Mouse (Mus musculus) retina, embryonic 14.5 days (tissue): Measurements from ENCODE around the gene Susd2.

Source experiments
- DNase-seq: peaks from one replicate; pipeline ENCODE4 v3.0.0-alpha.2; 2015; ENCODE audit warnings: low spot score

Susd2 gene

DNA sequence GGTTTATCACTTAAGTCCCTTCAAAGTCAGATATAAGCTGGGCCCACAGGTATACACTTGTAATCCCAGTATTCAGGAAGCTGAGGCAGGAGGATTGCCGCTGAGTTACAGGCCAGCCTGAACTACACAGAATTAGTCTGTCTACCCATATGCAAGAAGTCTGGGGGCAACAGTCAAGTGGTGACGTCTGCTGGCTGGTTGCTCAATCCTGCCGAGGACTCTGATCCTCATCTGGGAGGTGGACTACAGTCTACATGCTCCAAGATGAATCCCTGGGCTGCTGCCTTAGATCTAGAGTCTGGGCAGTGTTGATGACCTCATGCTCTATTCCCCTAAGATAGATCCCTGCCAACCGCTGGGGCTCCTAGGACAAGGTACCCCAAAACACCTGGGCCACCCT is 10.2 kb upstream of the Susd2 start:
- no peak for DNase-seq

DNA sequence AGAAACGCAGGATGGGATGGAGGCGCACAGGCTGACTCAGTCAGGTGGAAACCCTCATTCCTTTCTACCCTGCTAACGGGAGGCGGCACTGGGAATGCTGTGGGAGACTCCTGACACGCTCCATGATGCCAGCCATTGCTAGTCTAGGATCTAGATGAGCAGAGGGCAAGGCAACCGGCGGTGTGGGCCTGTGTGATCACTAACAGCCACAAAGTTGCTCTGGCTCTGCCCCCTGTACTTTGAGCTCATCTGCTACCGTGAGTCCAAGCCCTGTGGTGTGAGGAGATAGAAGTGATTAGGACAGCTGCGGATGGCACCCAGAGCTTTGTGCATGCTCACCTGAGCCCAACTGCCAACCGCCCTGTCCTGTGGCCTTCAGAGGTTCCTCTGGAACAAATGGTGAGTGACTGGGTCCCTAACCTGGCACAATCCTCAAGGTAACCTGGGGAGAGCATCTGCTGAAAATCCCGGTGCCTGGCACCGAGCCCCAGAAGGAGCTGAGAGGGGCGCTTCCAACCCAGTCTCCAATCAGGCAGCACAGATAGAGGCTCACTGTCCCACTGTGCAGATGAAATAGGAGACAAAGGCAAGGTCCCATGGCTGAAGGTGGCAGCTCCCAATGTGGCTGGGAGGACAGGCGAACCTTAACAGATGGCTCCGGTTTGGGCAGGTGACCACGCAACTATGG is 7.7 kb upstream of the Susd2 start:
- no peak for DNase-seq

DNA sequence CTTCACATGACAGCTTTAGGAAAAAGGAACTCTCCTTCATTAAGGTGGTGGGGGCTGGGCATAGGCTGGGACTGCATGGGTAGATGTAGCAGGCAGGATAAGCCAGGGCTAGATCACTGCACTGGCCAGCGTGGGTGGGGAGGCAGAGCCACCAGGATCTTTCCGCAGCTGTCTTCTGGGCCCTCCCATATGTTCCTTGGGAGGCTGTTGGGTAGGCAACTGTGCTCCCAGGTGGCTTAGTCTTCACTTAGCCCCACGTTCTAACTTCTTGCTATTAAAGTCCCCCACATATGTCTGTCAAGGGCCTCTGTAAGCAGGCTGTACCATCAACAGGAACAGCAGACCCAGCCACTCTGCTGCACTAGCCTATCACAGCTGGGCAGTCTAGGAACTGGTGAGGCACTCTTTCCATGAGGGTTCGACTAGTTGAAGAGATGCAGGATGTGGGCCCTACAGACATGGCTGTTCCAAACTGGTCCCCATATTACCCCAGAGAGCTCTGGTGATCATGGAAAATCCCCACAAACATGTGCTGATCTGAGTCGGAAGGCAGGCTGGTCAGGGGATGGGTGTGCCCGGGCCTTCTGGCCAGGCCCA is 6.6 kb upstream of the Susd2 start:
- no peak for DNase-seq

DNA sequence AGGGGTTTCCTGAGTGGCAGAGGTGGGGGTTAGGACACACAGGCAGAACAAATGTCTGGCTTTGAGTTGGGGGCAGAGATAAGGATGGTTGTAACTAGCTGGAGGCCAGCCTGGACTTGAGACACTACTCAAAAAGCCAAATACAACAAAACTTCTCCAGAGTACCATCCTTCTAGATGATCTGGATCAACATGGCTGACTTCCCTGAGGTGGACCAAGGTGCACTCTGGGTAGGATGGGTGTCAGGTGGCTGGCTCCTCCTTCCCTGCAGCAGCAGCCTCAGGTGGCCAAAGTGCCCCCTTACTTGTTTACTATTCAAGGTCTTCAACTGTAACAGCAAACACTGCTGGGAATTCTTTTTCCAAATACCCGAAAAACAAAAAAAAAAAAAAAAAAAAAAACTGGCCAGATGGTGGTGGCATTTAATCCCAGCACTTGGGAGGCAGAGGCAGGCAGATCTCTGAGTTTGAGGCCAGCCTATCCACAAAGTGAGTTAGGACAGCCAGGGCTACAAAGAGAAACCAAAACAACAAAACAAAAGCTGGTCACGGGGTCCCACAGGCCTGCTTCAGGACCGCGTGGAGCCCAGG is 5.7 kb upstream of the Susd2 start:
- DNase-seq = no peak

DNA sequence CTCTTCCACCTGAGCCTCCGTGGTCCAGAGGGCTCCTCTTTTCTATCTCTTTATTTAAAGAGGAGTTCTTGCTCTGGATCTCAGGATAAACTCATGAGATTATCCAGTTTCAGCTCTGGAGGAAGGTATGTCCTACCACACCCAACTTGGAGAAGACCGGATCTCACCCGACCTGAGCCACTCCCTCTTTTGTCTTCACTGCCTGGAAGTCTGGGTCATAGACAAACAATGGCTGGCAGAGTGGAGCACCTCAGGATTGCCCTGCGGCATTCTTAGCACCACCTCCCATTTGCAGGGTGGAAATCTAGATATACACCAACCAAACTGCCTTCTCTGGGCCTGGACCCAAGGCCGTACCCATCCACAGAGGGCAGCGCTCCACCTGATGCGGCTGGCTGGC is 5.2 kb upstream of the Susd2 start:
- DNase-seq = no peak

DNA sequence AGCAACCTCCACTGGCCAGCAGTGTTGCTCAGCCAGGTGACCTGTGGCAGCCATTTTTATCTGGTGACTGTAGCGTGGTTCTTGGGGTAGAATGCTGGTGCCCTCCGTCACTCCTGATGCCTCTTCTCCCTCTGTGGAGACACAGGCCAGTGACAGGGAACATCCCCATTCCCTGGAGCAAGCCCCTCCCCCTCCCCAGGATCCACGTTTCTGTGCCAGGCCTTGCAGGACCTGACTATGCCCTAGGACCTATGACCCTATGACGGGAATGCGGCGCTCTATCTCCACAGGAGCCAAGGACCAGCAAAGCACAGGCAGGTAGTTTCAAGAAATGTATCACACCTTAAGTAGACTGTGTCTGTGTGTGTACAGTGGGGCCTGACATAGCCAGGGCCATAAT is 4.3 kb upstream of the Susd2 start:
- no peak for DNase-seq

DNA sequence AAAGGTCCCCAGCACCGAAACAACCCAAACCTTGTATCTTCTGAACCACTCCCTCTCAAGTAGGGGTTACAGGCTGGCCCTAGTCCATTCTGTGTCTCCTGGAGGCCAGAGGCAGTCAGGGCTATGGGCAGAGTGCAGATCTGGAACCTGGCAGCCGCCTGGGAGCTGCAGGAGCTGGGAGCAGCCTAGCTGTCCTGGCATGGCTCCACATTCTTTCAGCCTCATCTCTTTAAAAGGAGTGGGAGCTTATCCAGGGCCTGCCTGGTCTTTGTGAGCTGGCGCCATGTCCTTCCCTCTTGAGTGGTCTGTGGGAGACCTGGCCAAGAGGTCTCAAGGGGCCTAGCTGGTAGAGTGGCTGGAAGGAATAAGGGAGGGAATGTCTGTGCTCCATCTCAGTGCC is 3.6 kb upstream of the Susd2 start:
- no peak for DNase-seq

DNA sequence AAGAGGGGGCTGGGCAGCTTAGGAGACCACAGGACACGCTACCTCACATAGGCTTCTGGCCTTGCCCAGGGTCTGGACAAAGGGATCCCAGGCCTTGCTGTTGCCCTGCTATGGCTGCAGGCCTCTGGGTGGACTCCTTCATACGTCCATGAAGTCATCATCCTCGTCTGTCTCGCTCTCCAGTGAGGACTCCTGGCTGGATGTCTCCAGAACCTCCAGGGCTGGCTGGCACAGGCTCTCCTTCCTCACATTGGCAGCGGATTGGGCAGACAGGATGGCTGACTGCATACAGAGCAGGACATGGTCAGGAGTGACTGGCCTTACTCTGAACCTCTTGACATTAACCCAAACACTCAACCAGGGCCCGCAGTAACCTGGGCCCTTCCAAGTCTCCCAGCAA is 2.6 kb upstream of the Susd2 start:
- DNase-seq = no peak

DNA sequence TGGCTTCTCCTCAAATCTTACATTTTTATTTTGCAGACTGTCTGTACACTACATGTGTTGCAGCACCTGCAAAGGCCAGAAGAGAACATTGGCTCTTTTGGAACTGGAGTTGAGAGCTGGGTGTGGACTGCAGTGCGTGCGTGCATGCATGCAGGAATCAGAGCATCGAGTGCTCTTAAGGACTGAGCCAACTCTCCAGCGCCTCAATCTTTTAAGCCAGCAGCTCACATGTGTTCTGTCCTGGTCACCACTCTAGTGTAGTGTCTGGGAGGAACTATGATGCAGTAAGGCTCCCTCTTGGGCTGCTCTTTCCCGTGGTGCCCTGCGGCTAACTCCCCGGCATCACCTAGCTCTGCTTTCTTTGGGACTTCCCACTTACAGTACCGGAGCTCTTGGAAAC is 1.8 kb upstream of the Susd2 start:
- DNase-seq = no peak

DNA sequence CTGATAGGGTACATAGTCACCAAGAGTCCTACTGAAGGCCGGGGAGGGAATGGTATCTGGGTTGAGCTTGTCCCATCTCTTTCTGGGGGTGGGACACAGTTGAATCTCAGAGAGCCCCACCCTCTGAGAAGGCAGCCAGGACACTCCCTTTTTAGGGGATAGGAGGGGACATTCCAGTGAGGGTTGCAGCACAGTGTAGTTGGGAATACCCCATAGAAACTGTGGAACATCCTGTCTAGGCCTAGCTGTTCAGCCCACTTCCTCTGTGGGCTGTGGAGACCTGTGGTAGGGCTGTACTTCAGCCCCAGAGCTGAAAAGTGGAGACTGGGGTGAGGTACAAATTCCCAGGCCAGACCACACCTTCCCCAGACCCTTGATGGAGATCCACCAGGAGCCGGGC is 917 bp downstream of the Susd2 start:
- no peak for DNase-seq

DNA sequence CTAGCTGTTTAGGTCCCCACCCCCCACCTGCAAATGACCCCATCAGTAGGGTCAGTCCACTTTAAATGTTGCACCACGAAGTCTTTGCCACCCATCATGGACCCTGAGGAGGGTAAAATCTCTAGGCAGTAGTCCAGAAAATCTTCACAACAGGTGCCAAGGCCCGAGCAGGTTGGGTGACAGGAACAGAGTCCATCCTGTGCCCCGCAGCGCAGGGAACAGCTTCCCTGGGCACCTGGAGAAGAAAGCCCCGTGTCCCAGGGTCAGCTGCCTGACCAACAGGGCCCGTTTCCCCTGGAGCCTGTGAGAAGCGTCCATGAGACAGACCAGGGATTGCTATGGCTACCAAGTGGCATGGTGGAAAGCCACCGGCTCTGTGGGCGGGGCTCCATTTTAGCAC is 1.4 kb downstream of the Susd2 start:
- DNase-seq = no peak

DNA sequence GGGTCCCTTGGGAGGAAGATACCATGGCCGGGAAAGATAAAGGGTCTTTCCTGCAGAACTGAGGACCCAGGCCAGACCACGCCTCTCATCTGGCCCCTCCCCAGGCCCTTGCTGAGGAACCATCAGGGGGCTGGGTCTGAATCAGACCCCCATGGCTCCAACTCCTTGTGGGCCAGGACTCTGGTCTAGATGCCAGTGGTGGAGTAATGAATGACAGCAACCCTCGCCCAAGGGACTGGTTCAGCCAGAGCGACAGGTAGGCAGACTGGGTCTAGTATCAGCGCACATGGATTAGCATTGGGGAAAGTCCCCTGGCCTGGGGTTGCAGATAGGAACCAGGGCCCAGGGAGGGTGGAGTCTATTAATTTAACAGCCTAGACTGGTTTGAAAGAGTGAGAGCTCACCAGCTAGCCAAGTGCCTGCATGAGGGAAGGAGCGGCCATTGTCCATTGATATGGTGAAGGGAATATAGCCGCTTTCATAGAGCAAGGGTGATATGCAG is 2.0 kb downstream of the Susd2 start:
- DNase-seq = no peak

DNA sequence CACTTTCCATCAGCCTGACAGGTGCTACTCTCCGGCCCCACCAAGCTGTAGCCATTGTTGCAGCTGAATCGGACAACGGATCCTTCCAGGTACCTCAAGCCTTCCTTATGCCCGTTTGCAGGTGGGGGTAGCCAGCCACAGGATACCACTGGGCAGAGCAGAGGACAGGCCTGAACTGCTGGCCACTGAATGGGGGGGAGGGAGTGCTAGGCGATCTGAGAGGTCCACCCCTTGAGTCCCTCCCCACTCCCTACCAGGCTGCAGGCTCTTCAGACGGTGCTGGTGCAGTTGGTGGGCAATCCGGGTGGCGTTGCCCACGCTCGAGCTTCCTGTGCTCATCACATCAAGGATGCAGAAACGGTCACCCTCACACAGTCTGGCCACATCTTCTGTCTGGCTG is 6.1 kb downstream of the Susd2 start:
- DNase-seq = no peak

DNA sequence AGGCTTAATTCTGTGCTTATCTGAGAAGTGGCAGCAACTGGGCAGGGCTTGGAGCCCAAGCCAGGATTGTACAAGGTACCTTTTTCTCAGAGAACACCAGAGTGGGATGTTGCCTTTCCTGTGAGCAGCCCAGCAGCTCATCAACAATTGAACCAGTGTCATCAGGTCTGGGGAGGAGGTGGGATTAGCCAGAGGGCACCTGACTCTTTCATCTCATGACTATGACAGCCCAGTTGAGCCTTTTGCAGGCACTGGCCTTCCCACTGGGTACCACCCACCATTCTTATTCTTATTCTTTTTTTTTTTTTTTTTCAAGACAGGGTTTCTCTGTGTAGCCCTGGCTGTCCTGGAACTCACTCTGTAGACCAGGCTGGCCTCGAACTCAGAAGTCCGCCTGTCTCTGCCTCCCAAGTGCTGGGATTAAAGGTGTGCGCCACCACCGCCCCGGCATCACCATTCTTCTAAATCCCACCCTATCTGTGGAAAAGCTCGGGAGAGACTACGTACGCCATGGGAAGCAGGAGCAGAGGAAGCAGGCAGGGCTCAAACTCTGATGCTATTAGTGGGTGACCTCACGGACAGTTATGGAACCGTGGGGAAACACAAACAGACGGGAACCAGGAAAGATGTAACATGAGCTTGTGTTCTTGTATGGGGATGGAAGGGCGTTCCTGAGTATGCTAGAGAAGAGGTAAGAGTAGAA is 7.6 kb downstream of the Susd2 start:
- no peak for DNase-seq

DNA sequence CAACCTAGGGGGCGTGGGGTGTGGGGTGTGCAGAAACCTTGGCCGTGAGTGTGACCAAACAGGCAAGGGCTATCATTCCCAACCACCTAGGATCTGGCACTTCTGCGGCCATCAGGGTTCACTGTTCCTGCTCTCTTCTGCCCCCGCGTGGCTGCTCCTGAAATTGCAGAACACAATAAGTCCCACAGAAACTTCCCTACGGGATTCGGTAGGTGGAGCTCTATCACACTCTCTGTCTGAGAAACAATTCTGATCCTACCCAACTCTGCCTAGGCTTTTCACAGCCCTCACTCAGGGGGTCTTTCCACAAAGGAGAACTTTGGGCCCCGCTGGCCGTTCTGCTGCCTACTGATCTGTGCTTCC is 8.1 kb downstream of the Susd2 start:
- DNase-seq = peak; percentile 80

DNA sequence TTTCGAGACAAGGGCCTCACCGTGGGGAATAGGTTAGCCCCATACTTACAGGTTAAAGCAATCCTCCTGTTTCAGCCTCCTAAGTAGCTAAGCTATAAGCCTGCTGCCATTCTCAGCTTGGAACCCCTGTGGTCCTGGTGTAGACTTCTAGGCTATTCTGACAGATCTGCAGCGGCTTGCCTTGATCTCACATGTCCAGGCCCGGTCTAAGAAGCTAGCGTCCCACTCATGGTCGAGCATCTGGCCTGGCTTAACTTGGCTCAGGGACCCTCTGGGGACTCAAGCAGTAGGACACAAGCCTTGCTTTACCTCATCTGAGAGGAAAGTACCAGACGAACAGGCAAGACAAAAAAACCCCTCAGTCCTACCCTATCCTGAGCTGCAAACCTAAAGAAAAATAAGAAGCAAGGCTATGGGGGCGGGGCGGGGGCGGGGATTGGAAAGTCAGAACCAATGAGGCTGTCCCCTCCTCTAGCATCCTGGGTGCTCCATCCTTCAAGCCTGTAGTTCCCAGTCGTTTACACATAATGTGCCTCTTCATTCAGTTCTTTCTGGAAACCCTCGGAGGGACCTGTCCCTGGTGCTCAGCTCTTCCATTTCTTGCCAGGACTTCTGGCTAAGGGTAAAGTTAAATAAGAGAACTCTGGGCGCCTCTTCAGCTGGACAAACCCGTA is 8.7 kb downstream of the Susd2 start:
- no peak for DNase-seq

DNA sequence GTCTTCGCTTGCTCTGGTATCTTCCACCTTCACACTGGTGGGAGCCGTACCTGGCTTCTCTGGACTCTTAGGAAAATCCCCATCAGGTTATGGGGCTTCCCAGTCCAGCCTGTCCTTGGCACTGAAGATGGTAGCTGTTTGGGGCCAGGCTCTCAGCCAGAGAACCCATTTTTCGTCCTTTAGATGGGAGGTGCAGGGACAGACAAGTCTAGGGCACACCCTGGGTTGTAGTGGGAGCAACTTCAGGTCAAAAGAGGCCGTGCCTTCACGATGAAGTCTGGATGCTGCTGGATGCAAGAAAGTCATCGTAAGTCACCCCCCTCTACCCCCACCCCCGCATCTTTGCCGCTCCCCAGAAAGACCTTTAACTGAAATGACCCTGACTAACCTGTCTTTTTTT is 9.2 kb downstream of the Susd2 start:
- DNase-seq = no peak

DNA sequence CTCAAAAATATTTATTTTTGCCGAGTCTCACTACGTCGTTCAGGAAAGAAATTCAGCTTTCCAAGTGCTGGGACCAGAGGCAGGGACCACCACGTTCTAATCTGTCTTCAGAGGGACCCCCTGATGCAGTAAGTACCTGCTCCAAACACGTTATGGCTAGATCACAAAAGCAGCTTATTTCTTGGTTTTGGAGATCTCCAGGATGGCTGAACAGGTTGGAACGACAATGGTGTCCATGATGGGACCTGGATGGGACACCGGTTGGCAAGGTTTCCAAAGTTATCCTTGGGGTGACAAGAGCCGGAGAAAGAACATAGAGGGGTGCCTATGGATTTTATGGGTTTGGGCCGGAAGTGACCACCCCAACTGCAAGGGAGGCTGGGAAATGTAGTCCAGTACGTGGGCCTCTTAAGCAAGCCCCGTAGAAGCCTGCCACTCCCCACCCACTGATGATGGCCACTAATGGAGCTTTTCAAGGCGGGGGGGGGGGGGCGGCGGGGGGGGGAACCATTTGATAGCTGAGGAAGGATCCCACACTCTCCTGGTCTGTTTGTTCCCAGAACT is 10.2 kb downstream of the Susd2 start:
- no peak for DNase-seq

DNA sequence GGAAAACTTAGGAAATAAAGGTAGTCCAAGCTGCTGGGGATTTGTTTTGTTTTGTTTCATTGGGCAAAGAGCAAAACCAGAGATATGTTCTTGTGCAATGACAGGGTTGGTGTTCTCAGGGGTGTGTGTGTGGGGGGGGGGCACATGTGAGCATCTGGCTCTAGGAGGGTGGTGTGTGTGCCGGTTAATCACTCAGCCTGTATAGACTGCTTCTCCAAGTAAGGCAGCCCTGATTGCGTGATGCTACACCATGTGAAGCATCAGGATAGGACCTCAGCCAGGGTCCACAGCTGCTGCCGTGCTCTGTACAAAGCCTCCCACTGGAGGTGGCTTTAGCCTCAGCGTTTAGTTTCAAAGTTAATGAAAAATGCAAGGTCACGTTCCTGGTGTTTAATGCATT is 10.8 kb downstream of the Susd2 start:
- no peak for DNase-seq

DNA sequence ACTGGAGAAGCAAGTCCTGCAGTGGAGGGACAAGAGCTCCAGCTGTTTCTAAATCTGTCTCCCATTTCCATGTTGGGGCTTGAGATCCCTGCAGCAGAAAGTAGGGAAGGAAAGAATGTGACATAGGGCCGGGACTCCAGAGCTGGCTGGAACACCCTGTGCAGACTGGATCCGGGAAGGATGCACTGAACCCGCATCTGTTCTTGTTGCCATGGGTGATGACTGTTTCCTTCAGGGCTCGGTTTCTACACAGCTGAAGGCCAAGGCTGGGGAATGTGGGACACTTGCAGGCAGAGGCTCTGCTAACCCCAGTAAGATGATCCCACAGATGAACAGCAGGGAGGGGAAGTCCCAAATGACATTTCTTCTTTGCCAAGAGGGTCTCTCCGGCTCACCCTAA is 11.2 kb downstream of the Susd2 start:
- DNase-seq = peak; percentile 15

DNA sequence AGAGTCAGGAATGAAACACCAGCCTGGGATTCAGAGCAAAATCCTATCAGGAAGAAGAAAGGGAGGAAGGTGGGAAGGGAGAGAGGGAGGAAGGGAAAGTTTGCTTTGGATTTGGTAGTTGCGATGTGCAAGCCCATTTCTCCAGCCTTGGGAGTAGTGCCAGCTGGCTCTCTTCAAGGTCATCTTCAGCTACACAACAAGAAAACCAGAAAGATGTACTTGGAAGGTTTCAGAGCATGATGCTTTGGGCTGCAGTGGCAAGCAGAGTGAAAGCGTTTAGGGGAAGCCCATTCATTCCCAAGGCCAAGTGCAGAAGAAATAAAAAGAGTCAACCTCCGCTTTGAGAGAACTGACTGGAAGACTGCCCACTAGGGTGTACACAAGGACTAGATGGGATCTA is 16.3 kb downstream of the Susd2 start:
- DNase-seq = no peak

DNA sequence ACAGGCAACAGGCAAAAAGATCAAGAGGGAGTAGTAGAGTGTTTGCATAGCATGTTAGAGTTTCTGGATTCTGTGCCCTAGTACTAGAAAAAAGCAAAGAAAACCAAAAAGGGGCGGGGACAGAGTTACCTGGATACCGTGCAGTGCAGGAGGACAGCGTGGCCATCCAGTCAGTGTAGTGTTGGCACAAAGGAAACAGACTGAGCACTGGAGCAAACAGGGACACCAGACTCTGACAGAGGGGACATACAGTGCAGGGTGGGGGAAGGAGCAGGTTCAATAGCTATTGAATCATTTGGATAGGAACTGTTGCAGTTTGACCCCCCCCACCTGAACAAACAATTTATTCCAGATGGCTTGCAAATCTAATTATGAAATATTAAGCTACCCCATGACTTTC is 16.8 kb downstream of the Susd2 start:
- DNase-seq = no peak
